Mouse (Mus musculus): Measurements from ENCODE around the gene Rapgefl1. TPM values are rescaled to one million over a fixed set of nuclear protein-coding genes. Genes with fewer than 3 reads are reported as not detected.

Rapgefl1 gene
- polyA plus RNA-seq, 1 experiment = 3.5 TPM

DNA sequence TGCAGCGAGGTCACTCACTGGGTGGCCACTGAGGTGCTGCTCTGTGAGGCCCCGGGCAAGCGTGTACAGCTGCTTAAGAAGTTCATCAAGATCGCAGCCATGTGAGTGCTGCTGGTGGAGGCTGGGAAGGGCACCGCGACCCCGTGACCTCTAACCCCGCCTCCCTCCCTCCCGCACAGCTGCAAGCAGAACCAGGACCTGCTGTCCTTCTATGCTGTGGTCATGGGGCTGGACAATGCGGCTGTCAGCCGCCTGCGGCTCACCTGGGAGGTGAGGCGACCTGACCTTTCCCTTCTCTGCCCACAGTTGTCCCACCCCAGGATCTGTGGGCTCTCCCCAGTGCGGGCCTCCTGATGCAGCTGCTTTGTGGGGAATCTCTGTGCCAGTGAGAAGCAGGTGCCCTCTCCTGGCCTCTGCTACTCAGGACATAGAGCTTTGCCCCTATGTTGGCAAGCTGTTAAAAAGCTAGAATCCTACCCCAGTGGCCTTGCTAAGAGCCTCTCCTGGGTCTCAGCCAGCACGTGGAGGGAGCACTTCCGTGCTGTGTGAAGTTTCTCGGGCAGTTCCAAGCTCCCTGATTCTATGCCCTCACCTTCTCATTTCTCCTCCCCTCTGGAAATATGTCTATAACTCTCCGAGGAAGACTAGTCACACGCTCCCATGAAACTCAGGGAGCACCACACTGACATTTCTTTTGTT is 12.8 kb downstream of the Rapgefl1 start:
- TF ChIP-seq TCF3 (IDR thresholded peaks at IDR 0.05; ENCODE audit: insufficient read length, low read depth) (peak; percentile 47), E2F4 (IDR thresholded peaks at IDR 0.05; ENCODE audit: insufficient read depth) (no peak), POLR2AphosphoS2 (IDR thresholded peaks at IDR 0.05; ENCODE audit: insufficient read length, low read depth) (peak; percentile 30), REST (IDR thresholded peaks at IDR 0.05; ENCODE audit: insufficient read depth, insufficient read length) (no peak), CEBPB (IDR thresholded peaks at IDR 0.05; ENCODE audit: insufficient read depth, poor library complexity, severe bottlenecking) (no peak), TCF12 (IDR thresholded peaks at IDR 0.05; ENCODE audit: insufficient read depth, poor library complexity, severe bottlenecking) (no peak), USF1 (IDR thresholded peaks at IDR 0.05; ENCODE audit: low read depth) (no peak), MYOD1 (IDR thresholded peaks at IDR 0.05; ENCODE audit: control insufficient read depth in 1 of 3, insufficient read length in 2 of 3, low read depth in 2 of 3) (peak in 2 of 3 experiments; percentile 14 to 74), MAX (IDR thresholded peaks at IDR 0.05; ENCODE audit: low read depth) (no peak), POLR2A (IDR thresholded peaks at IDR 0.05; ENCODE audit: insufficient read length, low read depth) (no peak), SRF (IDR thresholded peaks at IDR 0.05; ENCODE audit: control insufficient read depth, insufficient read length, low read depth) (no peak), MYOG (IDR thresholded peaks at IDR 0.05; ENCODE audit: control insufficient read depth in 1 of 3, insufficient read depth in 1 of 3, insufficient read length in 2 of 3, low read depth in 2 of 3) (peak in 2 of 3 experiments; percentile 66 to 92)
- no peak overlapping the region for H3ac ChIP-seq (ENCODE audit: control insufficient read depth, insufficient read length)
- no peaks in the 10 kb centered on the region for H3K36me3 ChIP-seq (ENCODE audit: control insufficient read depth, insufficient read depth)
- no peak overlapping the region for H3K4me2 ChIP-seq (ENCODE audit: low read depth)
- H3K4me3 ChIP-seq = no peak overlapping the region
- H3K79me2 ChIP-seq (ENCODE audit: control insufficient read depth, insufficient read depth) = no peaks in the 10 kb centered on the region
- H3K27me3 ChIP-seq (ENCODE audit: control insufficient read depth, insufficient read depth, insufficient read length) = no peaks in the 10 kb centered on the region

DNA sequence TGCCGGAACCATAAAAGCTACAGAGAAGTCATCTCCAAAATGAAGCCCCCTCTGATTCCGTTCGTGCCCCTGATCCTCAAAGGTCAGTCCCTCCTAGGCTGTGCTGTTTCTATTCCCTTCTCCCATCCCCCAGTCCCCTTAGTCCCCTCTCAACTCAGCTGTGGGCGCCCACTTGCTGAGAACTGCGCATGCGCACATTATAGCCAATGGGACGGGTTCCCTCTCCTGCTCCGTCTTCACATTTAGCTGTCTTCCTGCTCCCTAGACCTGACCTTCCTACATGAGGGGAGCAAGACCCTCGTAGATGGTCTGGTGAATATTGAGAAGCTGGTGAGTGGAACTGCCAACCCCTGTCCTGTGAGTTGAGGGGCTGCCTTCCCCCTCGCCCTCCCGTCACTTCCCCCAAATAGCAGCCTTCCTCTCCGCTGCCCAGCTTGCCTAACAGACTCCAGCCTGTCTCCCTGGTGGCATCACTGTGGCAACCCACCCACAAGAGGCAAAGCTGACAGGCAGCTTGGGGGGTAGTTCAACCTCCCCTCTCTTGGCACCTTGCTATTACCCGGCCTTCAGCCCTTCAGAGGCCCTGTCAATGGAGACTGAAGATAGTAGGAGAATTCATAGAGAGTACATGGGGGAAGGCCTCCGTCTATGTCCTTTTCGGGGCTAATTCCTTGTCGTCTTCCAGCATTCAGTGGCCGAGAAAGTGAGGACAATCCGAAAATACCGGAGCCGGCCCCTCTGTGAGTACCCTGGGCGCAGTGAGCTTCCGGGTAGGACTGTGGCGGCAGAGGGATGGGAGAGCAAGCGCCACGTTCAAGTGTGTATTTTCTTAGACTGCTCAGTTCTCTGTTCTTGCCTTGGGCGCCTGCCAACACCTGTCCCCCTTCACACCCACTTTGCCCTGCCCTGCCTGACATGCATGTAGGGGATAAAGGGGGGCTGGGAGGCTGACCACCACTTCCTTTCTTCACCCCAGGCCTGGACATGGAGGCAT is 13.8 kb downstream of the Rapgefl1 start:
- Histone ChIP-seq H3K36me3 (ENCODE audit: control insufficient read depth, insufficient read depth) (no peaks in the 10 kb centered on the region), H3K79me2 (ENCODE audit: control insufficient read depth, insufficient read depth) (no peaks in the 10 kb centered on the region), H3K4me2 (ENCODE audit: low read depth) (no peak overlapping the region), H3K4me3 (no peak overlapping the region), H3ac (ENCODE audit: control insufficient read depth, insufficient read length) (no peak overlapping the region), H3K27me3 (ENCODE audit: control insufficient read depth, insufficient read depth, insufficient read length) (no peaks in the 10 kb centered on the region)
- no peak for TF ChIP-seq TCF3 (IDR thresholded peaks at IDR 0.05; ENCODE audit: insufficient read length, low read depth)
- TF ChIP-seq TCF12 (IDR thresholded peaks at IDR 0.05; ENCODE audit: insufficient read depth, poor library complexity, severe bottlenecking) = no peak
- no peak for TF ChIP-seq MYOG (IDR thresholded peaks at IDR 0.05; ENCODE audit: control insufficient read depth in 1 of 3, insufficient read depth in 1 of 3, insufficient read length in 2 of 3, low read depth in 2 of 3)
- TF ChIP-seq USF1 (IDR thresholded peaks at IDR 0.05; ENCODE audit: low read depth) = no peak
- no peak for TF ChIP-seq POLR2A (IDR thresholded peaks at IDR 0.05; ENCODE audit: insufficient read length, low read depth)
- no peak for TF ChIP-seq REST (IDR thresholded peaks at IDR 0.05; ENCODE audit: insufficient read depth, insufficient read length)
- no peak for TF ChIP-seq MYOD1 (IDR thresholded peaks at IDR 0.05; ENCODE audit: control insufficient read depth in 1 of 3, insufficient read length in 2 of 3, low read depth in 2 of 3)
- no peak for TF ChIP-seq CEBPB (IDR thresholded peaks at IDR 0.05; ENCODE audit: insufficient read depth, poor library complexity, severe bottlenecking)
- no peak for TF ChIP-seq SRF (IDR thresholded peaks at IDR 0.05; ENCODE audit: control insufficient read depth, insufficient read length, low read depth)
- TF ChIP-seq E2F4 (IDR thresholded peaks at IDR 0.05; ENCODE audit: insufficient read depth) = no peak
- TF ChIP-seq MAX (IDR thresholded peaks at IDR 0.05; ENCODE audit: low read depth) = no peak
- TF ChIP-seq POLR2AphosphoS2 (IDR thresholded peaks at IDR 0.05; ENCODE audit: insufficient read length, low read depth) = no peak

DNA sequence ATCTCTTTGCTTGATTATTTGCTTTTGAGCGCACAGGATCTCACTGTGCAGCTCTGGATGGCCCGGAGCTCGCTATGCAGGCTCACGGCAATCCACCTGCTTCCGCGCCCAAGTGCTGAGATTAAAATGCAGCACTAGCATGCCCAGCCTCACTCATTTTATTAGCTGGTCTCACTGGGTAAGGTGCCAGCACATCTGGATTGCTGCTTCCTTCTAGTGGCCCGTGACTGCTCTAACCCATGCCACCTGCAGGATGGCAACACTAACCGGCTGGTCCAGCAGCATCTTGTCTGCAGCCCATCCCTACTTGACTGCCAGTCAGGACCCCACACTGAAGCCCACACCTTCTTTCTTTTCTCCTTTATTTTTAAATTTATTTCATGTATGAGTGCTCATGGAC is 17.5 kb downstream of the Rapgefl1 start:
- Histone ChIP-seq H3K79me2 (ENCODE audit: control insufficient read depth, insufficient read depth) (no peaks in the 10 kb centered on the region), H3K27me3 (ENCODE audit: control insufficient read depth, insufficient read depth, insufficient read length) (no peaks in the 10 kb centered on the region), H3ac (ENCODE audit: control insufficient read depth, insufficient read length) (no peak overlapping the region), H3K4me2 (ENCODE audit: low read depth) (no peak overlapping the region), H3K36me3 (ENCODE audit: control insufficient read depth, insufficient read depth) (no peaks in the 10 kb centered on the region), H3K4me3 (no peak overlapping the region)
- no peak for TF ChIP-seq MAX (IDR thresholded peaks at IDR 0.05; ENCODE audit: low read depth)
- peak; percentile 2 for TF ChIP-seq POLR2AphosphoS2 (IDR thresholded peaks at IDR 0.05; ENCODE audit: insufficient read length, low read depth)

GRCm38 (mm10) chr11:98854659-98855058 is 18.1 kb downstream of the Rapgefl1 start:
- no peaks in the 10 kb centered on the region for H3K27me3 ChIP-seq (ENCODE audit: control insufficient read depth, insufficient read depth, insufficient read length)
- H3K36me3 ChIP-seq (ENCODE audit: control insufficient read depth, insufficient read depth) = no peaks in the 10 kb centered on the region
- no peak overlapping the region for H3ac ChIP-seq (ENCODE audit: control insufficient read depth, insufficient read length)
- no peak overlapping the region for H3K4me3 ChIP-seq
- H3K4me2 ChIP-seq (ENCODE audit: low read depth) = no peak overlapping the region
- no peaks in the 10 kb centered on the region for H3K79me2 ChIP-seq (ENCODE audit: control insufficient read depth, insufficient read depth)
- TF ChIP-seq SRF (IDR thresholded peaks at IDR 0.05; ENCODE audit: control insufficient read depth, insufficient read length, low read depth) (no peak), POLR2AphosphoS2 (IDR thresholded peaks at IDR 0.05; ENCODE audit: insufficient read length, low read depth) (no peak), CEBPB (IDR thresholded peaks at IDR 0.05; ENCODE audit: insufficient read depth, poor library complexity, severe bottlenecking) (no peak), E2F4 (IDR thresholded peaks at IDR 0.05; ENCODE audit: insufficient read depth) (no peak), POLR2A (IDR thresholded peaks at IDR 0.05; ENCODE audit: insufficient read length, low read depth) (no peak), MYOG (IDR thresholded peaks at IDR 0.05; ENCODE audit: control insufficient read depth in 1 of 3, insufficient read depth in 1 of 3, insufficient read length in 2 of 3, low read depth in 2 of 3) (no peak), REST (IDR thresholded peaks at IDR 0.05; ENCODE audit: insufficient read depth, insufficient read length) (no peak), MYOD1 (IDR thresholded peaks at IDR 0.05; ENCODE audit: control insufficient read depth in 1 of 3, insufficient read length in 2 of 3, low read depth in 2 of 3) (no peak), TCF3 (IDR thresholded peaks at IDR 0.05; ENCODE audit: insufficient read length, low read depth) (no peak), TCF12 (IDR thresholded peaks at IDR 0.05; ENCODE audit: insufficient read depth, poor library complexity, severe bottlenecking) (no peak), USF1 (IDR thresholded peaks at IDR 0.05; ENCODE audit: low read depth) (no peak), MAX (IDR thresholded peaks at IDR 0.05; ENCODE audit: low read depth) (no peak)
